Mouse (Mus musculus) thymus, adult 2 months (tissue): ENCODE measurements at regions not wholly inside any gene's neighbourhood (a gene's known extent, or its start where the extent isn't known, plus 50 kb on each side); places are given as distances from the start of the nearest gene placed in this dataset.

Experiments
- CTCF ChIP-seq: fragments of 200-500 bp; IDR thresholded peaks from 2 replicates; pipeline ENCODE4 v1.5.1; 2012; ENCODE audit warnings: mild to moderate bottlenecking, control low read depth, low read length, moderate library complexity, borderline replicate concordance; ENCODE audit not compliant: control insufficient read depth, poor library complexity, insufficient read depth; ENCODE audit errors: extremely low read depth
- POLR2A ChIP-seq: fragments of 200-500 bp; IDR thresholded peaks from 2 replicates; pipeline ENCODE4 v1.6.1; 2012; ENCODE audit warnings: mild to moderate bottlenecking, low read length, control low read depth, moderate library complexity; ENCODE audit not compliant: control insufficient read depth, poor library complexity, insufficient read depth; ENCODE audit errors: extremely low read depth

DNA sequence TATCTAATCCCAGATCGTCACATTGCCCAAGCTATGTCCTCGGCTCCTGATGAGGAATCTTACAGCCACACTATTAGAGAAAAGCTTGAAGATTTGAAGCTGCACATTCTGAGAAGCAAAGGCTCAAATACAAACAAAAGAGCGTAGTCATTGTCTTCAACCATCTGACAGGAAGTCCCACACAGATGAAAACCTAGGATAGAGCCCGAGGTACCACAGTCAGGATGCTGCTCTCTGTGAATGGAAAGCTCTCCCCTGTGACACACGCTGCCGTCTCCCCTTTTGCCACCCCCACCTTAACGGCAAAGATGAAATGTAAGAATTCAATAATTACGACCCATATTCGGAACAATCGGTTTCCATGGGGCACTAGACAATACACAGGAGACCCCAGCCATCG is 237.2 kb downstream of the Prdm2 start:
- TF ChIP-seq POLR2A = no peak
- TF ChIP-seq CTCF = no peak
